Mouse (Mus musculus) lung, adult 2 months (tissue): ENCODE data around the gene Cd83.

Experiments
- CTCF ChIP-seq: fragments of 200-500 bp; IDR thresholded peaks from 2 replicates; pipeline ENCODE4 v1.5.1; 2011; ENCODE audit warnings: mild to moderate bottlenecking, low read length, control low read depth; ENCODE audit not compliant: insufficient read depth
- POLR2A ChIP-seq: fragments of 200-500 bp; IDR thresholded peaks from 2 replicates; pipeline ENCODE4 v1.6.1; 2011; ENCODE audit warnings: low read depth, mild to moderate bottlenecking, control low read depth, low read length, borderline replicate concordance; ENCODE audit errors: extremely low read depth

DNA sequence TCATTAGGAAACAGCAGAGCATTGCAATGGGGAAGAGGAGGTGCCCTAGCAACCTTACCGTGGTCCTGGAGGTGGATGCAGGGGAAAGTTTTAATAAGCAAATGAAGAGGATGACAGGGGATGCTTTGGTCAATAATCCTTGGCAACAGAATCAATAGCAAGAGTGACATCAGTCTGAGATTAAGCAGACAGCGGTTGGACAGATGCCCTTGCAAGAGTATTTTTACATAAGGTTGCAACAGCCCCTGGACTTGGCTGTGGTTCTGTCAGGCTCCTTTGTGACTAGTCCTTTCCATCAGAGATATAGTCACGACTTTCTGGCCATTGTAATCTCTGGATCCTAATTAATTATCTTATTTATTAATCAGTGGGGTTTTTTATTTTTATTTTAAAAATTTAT is 32.9 kb downstream of the Cd83 start:
- TF ChIP-seq CTCF: no peak
- no peak for TF ChIP-seq POLR2A
